Mouse (Mus musculus) MEL (cell line): Measurements from ENCODE around the gene Fgfr2. TPM values are rescaled to one million over a fixed set of nuclear protein-coding genes. Genes with fewer than 3 reads are reported as not detected.

Source experiments
- DNase-seq: peaks from one replicate; pipeline ENCODE4 v3.0.0; 2011; ENCODE audit warnings: low read depth, low spot score
- H3K27ac ChIP-seq: 2 replicates; pipeline ENCODE4 v1.5.1; 2012; ENCODE audit warnings: low read depth, mild to moderate bottlenecking, control low read depth, low read length, moderate library complexity; ENCODE audit not compliant: control insufficient read depth
- H3K27me3 ChIP-seq, 2 experiments: fragments of 150-350 bp in 1 of 2; sonication (generic) in 1 of 2; 2 replicates each; pipeline ENCODE4 v1.6.1; 2012; ENCODE audit warnings: low read length in 2 of 2, mild to moderate bottlenecking in 2 of 2, improper control_type of control experiment in 1 of 2, moderate library complexity in 1 of 2; ENCODE audit not compliant: insufficient read depth in 2 of 2, control insufficient read depth in 1 of 2
- H3K36me3 ChIP-seq, 2 experiments: 2 replicates each; pipeline ENCODE4 v1.6.1; 2012 to 2014; ENCODE audit warnings: low read length in 2 of 2, improper control_type of control experiment in 1 of 2, inconsistent platforms in 1 of 2, mild to moderate bottlenecking in 1 of 2; ENCODE audit not compliant: insufficient read depth in 2 of 2, control insufficient read depth in 1 of 2
- H3K4me1 ChIP-seq, 2 experiments: fragments of 150-350 bp in 1 of 2; sonication (generic) in 1 of 2; 2 replicates each; pipeline ENCODE4 v1.6.1; 2012; ENCODE audit warnings: low read length in 2 of 2, improper control_type of control experiment in 1 of 2, mild to moderate bottlenecking in 1 of 2; ENCODE audit not compliant: insufficient read depth in 2 of 2, control insufficient read depth in 1 of 2
- H3K4me3 ChIP-seq, 2 experiments: fragments of 150-350 bp in 1 of 2; sonication (generic) in 1 of 2; 2 replicates each; pipeline ENCODE4 v1.5.1; 2012; ENCODE audit warnings: low read depth in 2 of 2, low read length in 2 of 2, mild to moderate bottlenecking in 2 of 2, moderate library complexity in 2 of 2, control low read depth in 1 of 2, improper control_type of control experiment in 1 of 2; ENCODE audit not compliant: control insufficient read depth in 1 of 2, insufficient read depth in 1 of 2
- H3K79me2 ChIP-seq: 2 replicates; pipeline ENCODE4 v1.6.1; 2012; ENCODE audit warnings: mild to moderate bottlenecking, low read length, moderate library complexity; ENCODE audit not compliant: control insufficient read depth, poor library complexity, insufficient read depth
- H3K9ac ChIP-seq: 2 replicates; pipeline ENCODE4 v1.6.1; 2012; ENCODE audit warnings: low read depth, mild to moderate bottlenecking, control low read depth, low read length, moderate library complexity; ENCODE audit not compliant: control insufficient read depth, poor library complexity, severe bottlenecking
- H3K9me3 ChIP-seq: fragments of 150-350 bp; sonication (generic); replicated peaks from 2 replicates; pipeline ENCODE4 v1.6.1; 2012; ENCODE audit warnings: mild to moderate bottlenecking, low read length, improper control_type of control experiment, moderate library complexity; ENCODE audit not compliant: insufficient read depth
- BHLHE40 ChIP-seq: IDR thresholded peaks from 2 replicates; pipeline ENCODE4 v1.6.1; 2012; ENCODE audit warnings: low read depth, mild to moderate bottlenecking, inconsistent platforms, low read length, improper control_type of control experiment, borderline replicate concordance
- CHD1 ChIP-seq: IDR thresholded peaks from 2 replicates; pipeline ENCODE4 v1.6.1; 2012; ENCODE audit warnings: low read depth, mild to moderate bottlenecking, inconsistent platforms, low read length, improper control_type of control experiment
- CHD2 ChIP-seq: IDR thresholded peaks from 2 replicates; pipeline ENCODE4 v1.6.1; 2011; ENCODE audit warnings: low read length, improper control_type of control experiment
- CTCF ChIP-seq, 3 experiments: IDR thresholded peaks in 2 of 3; conservative IDR thresholded peaks in 1 of 3; 2 replicates each; pipeline ENCODE4 v1.5.1; 2011 to 2012; ENCODE audit warnings: low read length in 3 of 3, low read depth in 2 of 3, mild to moderate bottlenecking in 2 of 3, improper control_type of control experiment in 1 of 3, inconsistent platforms in 1 of 3, mixed read lengths in 1 of 3, moderate library complexity in 1 of 3; ENCODE audit not compliant: control insufficient read depth in 1 of 3, insufficient read depth in 1 of 3, poor library complexity in 1 of 3, severe bottlenecking in 1 of 3
- E2F4 ChIP-seq: IDR thresholded peaks from 2 replicates; pipeline ENCODE4 v1.6.1; 2011; ENCODE audit warnings: low read depth, low read length, improper control_type of control experiment, borderline replicate concordance
- ELF1 ChIP-seq: IDR thresholded peaks from 2 replicates; pipeline ENCODE4 v1.6.1; 2014; ENCODE audit warnings: low read depth, mild to moderate bottlenecking, inconsistent platforms, low read length, improper control_type of control experiment, moderate library complexity
- EP300 ChIP-seq, 2 experiments: IDR thresholded peaks; 2 replicates each; pipeline ENCODE4 v1.6.1; 2011; ENCODE audit warnings: improper control_type of control experiment in 2 of 2, low read length in 2 of 2, low read depth in 1 of 2, mild to moderate bottlenecking in 1 of 2
- ETS1 ChIP-seq: IDR thresholded peaks from 2 replicates; pipeline ENCODE4 v1.6.1; 2012; ENCODE audit warnings: low read depth, mild to moderate bottlenecking, inconsistent platforms, low read length, improper control_type of control experiment, moderate library complexity
- GABPA ChIP-seq: IDR thresholded peaks from 2 replicates; pipeline ENCODE4 v1.6.1; 2012; ENCODE audit warnings: low read depth, mild to moderate bottlenecking, inconsistent platforms, low read length, improper control_type of control experiment, moderate library complexity
- GATA1 ChIP-seq: IDR thresholded peaks from 2 replicates; pipeline ENCODE4 v1.6.1; 2011; ENCODE audit warnings: low read depth, low read length, improper control_type of control experiment
- HCFC1 ChIP-seq: IDR thresholded peaks from 2 replicates; pipeline ENCODE4 v1.6.1; 2012; ENCODE audit warnings: low read depth, mild to moderate bottlenecking, inconsistent platforms, low read length, improper control_type of control experiment, moderate library complexity
- JUND ChIP-seq: IDR thresholded peaks from 2 replicates; pipeline ENCODE4 v1.6.1; 2011; ENCODE audit warnings: low read depth, mild to moderate bottlenecking, improper control_type of control experiment, low read length
- KAT2A ChIP-seq: conservative IDR thresholded peaks from 2 replicates; pipeline ENCODE4 v1.6.1; 2012; ENCODE audit warnings: low read depth, low read length, improper control_type of control experiment, inconsistent platforms
- MAFK ChIP-seq: IDR thresholded peaks from 2 replicates; pipeline ENCODE4 v1.6.1; 2011; ENCODE audit warnings: low read depth, mild to moderate bottlenecking, low read length, improper control_type of control experiment, borderline replicate concordance
- MAX ChIP-seq: IDR thresholded peaks from 2 replicates; pipeline ENCODE4 v1.6.1; 2011; ENCODE audit warnings: low read length, improper control_type of control experiment
- MEF2A ChIP-seq: IDR thresholded peaks from 2 replicates; pipeline ENCODE4 v1.6.1; 2014; ENCODE audit warnings: low read depth, mild to moderate bottlenecking, inconsistent platforms, low read length, improper control_type of control experiment; ENCODE audit not compliant: poor library complexity, insufficient replicate concordance, severe bottlenecking; ENCODE audit errors: extremely low read depth
- MXI1 ChIP-seq: IDR thresholded peaks from 2 replicates; pipeline ENCODE4 v1.6.1; 2011; ENCODE audit warnings: mild to moderate bottlenecking, low read depth, low read length, improper control_type of control experiment
- MYB ChIP-seq: IDR thresholded peaks from 2 replicates; pipeline ENCODE4 v1.6.1; 2011; ENCODE audit warnings: mild to moderate bottlenecking, low read depth, low read length, improper control_type of control experiment
- MYC ChIP-seq: IDR thresholded peaks from 2 replicates; pipeline ENCODE4 v1.6.1; 2011; ENCODE audit warnings: low read depth, mild to moderate bottlenecking, low read length, improper control_type of control experiment, moderate library complexity
- NELFE ChIP-seq: IDR thresholded peaks from 2 replicates; pipeline ENCODE4 v1.6.1; 2011; ENCODE audit warnings: low read depth, low read length, improper control_type of control experiment
- POLR2A ChIP-seq, 2 experiments: IDR thresholded peaks; 2 replicates each; pipeline ENCODE4 v1.6.1; 2011 to 2012; ENCODE audit warnings: low read length in 2 of 2, mild to moderate bottlenecking in 2 of 2, control low read depth in 1 of 2, improper control_type of control experiment in 1 of 2, low read depth in 1 of 2, moderate library complexity in 1 of 2; ENCODE audit not compliant: control insufficient read depth in 1 of 2, insufficient read depth in 1 of 2, poor library complexity in 1 of 2
- POLR2AphosphoS2 ChIP-seq: IDR thresholded peaks from 2 replicates; pipeline ENCODE4 v1.6.1; 2011; ENCODE audit warnings: low read length, improper control_type of control experiment
- POLR2AphosphoS5 ChIP-seq: IDR thresholded peaks from 2 replicates; pipeline ENCODE4 v1.6.1; 2012; ENCODE audit warnings: low read depth, borderline replicate concordance, mild to moderate bottlenecking, inconsistent platforms, low read length, moderate library complexity, mixed read lengths
- RAD21 ChIP-seq: IDR thresholded peaks from 2 replicates; pipeline ENCODE4 v1.6.1; 2011; ENCODE audit warnings: mild to moderate bottlenecking, low read depth, low read length, improper control_type of control experiment
- SIN3A ChIP-seq: IDR thresholded peaks from 2 replicates; pipeline ENCODE4 v1.6.1; 2012; ENCODE audit warnings: low read length, improper control_type of control experiment, inconsistent platforms
- TAL1 ChIP-seq: IDR thresholded peaks from 2 replicates; pipeline ENCODE4 v1.6.1; 2012; ENCODE audit warnings: mild to moderate bottlenecking, inconsistent platforms, low read length, moderate library complexity, mixed read lengths
- TBP ChIP-seq: IDR thresholded peaks from 2 replicates; pipeline ENCODE4 v1.8.0; 2011; ENCODE audit warnings: low read depth, low read length, improper control_type of control experiment
- TCF12 ChIP-seq: IDR thresholded peaks from 2 replicates; pipeline ENCODE4 v1.6.1; 2014; ENCODE audit warnings: low read depth, mild to moderate bottlenecking, inconsistent platforms, low read length, improper control_type of control experiment, moderate library complexity
- UBTF ChIP-seq: IDR thresholded peaks from 2 replicates; pipeline ENCODE4 v1.6.1; 2012; ENCODE audit warnings: low read depth, mild to moderate bottlenecking, inconsistent platforms, low read length, improper control_type of control experiment, moderate library complexity, borderline replicate concordance; ENCODE audit not compliant: insufficient read depth
- USF1 ChIP-seq: IDR thresholded peaks from 2 replicates; pipeline ENCODE4 v1.6.1; 2014; ENCODE audit warnings: low read depth, mild to moderate bottlenecking, inconsistent platforms, low read length, improper control_type of control experiment, moderate library complexity
- USF2 ChIP-seq, 2 experiments: IDR thresholded peaks; 2 replicates each; pipeline ENCODE4 v1.6.1; 2011 to 2012; ENCODE audit warnings: improper control_type of control experiment in 2 of 2, low read length in 2 of 2, borderline replicate concordance in 1 of 2, inconsistent platforms in 1 of 2, low read depth in 1 of 2, mild to moderate bottlenecking in 1 of 2; ENCODE audit not compliant: insufficient read depth in 1 of 2
- ZC3H11A ChIP-seq: IDR thresholded peaks from 2 replicates; pipeline ENCODE4 v1.6.1; 2012; ENCODE audit warnings: low read depth, mild to moderate bottlenecking, inconsistent platforms, low read length, improper control_type of control experiment
- ZKSCAN1 ChIP-seq: IDR thresholded peaks from 2 replicates; pipeline ENCODE4 v1.6.1; 2012; ENCODE audit warnings: low read depth, mild to moderate bottlenecking, inconsistent platforms, low read length, improper control_type of control experiment, moderate library complexity
- ZMIZ1 ChIP-seq: IDR thresholded peaks from 2 replicates; pipeline ENCODE4 v1.6.1; 2012; ENCODE audit warnings: low read depth, mild to moderate bottlenecking, inconsistent platforms, low read length, improper control_type of control experiment, moderate library complexity
- ZNF384 ChIP-seq: IDR thresholded peaks from 2 replicates; pipeline ENCODE4 v1.6.1; 2012; ENCODE audit warnings: low read depth, mild to moderate bottlenecking, inconsistent platforms, low read length, improper control_type of control experiment
- polyA plus RNA-seq, 2 experiments: library from polyadenylated mRNA; stranded (reverse) in 1 of 2; unstranded in 1 of 2; fragments of >175 nt in 1 of 2; fragments of >200 nt in 1 of 2; gene quantifications; 2 replicates each; pipeline versions ENCODE4 v1.2.1 to v1.2.4; 2012; ENCODE audit warnings: low replicate concordance in 2 of 2, low read depth in 1 of 2; ENCODE audit not compliant: insufficient read length in 2 of 2, insufficient read depth in 1 of 2, missing spikeins in 1 of 2
- total RNA-seq: library from RNA; depleted of rRNA; stranded (reverse); fragments of 300-350 nt; gene quantifications from 2 replicates; pipeline ENCODE4 v1.2.3, GENCODE M21; 2012

Fgfr2 gene
- total and polyA plus RNA-seq, 3 experiments = not detected

DNA sequence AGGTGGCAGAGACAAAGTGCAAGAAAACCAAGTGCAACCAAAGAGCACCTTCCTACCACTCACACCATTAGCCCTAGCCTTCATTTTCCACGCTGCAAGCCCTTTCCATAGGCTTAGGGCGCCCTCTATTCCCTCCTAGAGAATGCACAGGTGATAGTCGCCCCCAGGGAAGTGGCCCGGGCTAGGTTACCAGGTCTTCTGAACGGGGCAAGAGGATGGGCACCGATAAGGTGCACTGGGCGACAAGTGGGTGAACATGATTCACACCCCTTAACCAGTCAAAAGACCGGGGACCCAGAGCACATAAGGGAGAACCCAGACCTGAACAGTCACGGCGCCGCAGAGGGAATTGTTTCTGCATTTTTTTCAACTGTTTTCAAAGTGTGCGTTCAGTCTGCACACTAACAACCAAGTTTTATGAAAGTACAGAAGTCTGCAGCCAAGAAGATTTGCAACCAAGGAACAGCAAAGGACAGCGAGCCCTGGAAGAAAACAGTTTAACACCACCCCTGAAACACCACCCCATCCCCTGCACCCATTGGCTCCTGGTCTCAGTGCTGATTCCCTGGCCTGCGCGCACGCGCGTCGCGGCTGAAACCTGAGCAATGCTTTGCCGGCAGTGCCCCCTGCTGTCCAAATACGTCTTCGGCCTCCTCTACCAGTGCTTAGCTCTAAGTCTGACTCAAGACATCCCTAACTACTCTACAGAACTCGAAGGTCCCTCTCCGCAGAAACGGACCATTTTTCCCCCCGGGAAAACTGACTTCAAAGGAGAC lies 571.6 kb downstream of the Fgfr2 start:
- Histone ChIP-seq H3K27me3 (0 out of 4 replicates have a peak, but pooled peaks cover 0 to 1% of the 10 kb centered on the region in 2 experiments), H3K4me3 (peak overlapping the region; percentile 62 to 68), H3K27ac (peak overlapping the region; percentile 66), H3K36me3 (peaks cover 0 to 4% of the 10 kb centered on the region in 2 experiments; a peak in 2 of 4 replicates), H3K79me2 (no peaks in the 10 kb centered on the region), H3K9me3 (no peaks in the 10 kb centered on the region), H3K4me1 (peaks cover 0 to 13% of the 10 kb centered on the region in 2 experiments; a peak in 2 of 4 replicates), H3K9ac (peak overlapping the region; percentile 62)
- DNase-seq = peak; percentile 97
- TF ChIP-seq GATA1 = no peak
- peak; percentile 65 for TF ChIP-seq HCFC1
- no peak for TF ChIP-seq CHD2
- TF ChIP-seq POLR2A (IDR thresholded peaks at IDR 0.05; ENCODE audit: control insufficient read depth in 1 of 2, insufficient read depth in 1 of 2, low read depth in 1 of 2, low read length in 2 of 2, poor library complexity in 1 of 2) = peak in 1 of 2 experiments; percentile 52; a peak in 2 of 4 replicates
- TF ChIP-seq ETS1 = no peak
- no peak for TF ChIP-seq MYB
- TF ChIP-seq ZKSCAN1 = no peak
- TF ChIP-seq USF2 (IDR thresholded peaks at IDR 0.05; ENCODE audit: borderline replicate concordance in 1 of 2, insufficient read depth in 1 of 2, low read depth in 1 of 2, low read length in 2 of 2) = no peak
- peak; percentile 28; the same call in 1 of the 2 replicates for TF ChIP-seq TCF12
- no peak; the same call in 1 of the 2 replicates for TF ChIP-seq MAX
- TF ChIP-seq POLR2AphosphoS5 = no peak
- peak; percentile 63 for TF ChIP-seq SIN3A
- peak; percentile 41; the same call in 1 of the 2 replicates for TF ChIP-seq TBP
- TF ChIP-seq RAD21 = peak; percentile 100
- TF ChIP-seq MAFK = no peak
- TF ChIP-seq ZMIZ1 = no peak
- 0 out of 2 replicates have a peak, but pooled peaks have one; percentile 53 for TF ChIP-seq JUND
- TF ChIP-seq MEF2A = no peak
- 0 out of 2 replicates have a peak, but pooled peaks have one; percentile 43 for TF ChIP-seq MYC
- no peak for TF ChIP-seq POLR2AphosphoS2
- peak; percentile 77 to 98 (median 94) for TF ChIP-seq CTCF (IDR thresholded peaks at IDR 0.05 in 2 of 3, conservative IDR thresholded peaks at IDR 0.05 in 1 of 3; ENCODE audit: control insufficient read depth in 1 of 3, insufficient read depth in 1 of 3, low read depth in 2 of 3, low read length in 3 of 3, poor library complexity in 1 of 3, severe bottlenecking in 1 of 3)
- TF ChIP-seq CHD1 = no peak
- TF ChIP-seq ZNF384 = peak; percentile 52; the same call in 1 of the 2 replicates
- no peak for TF ChIP-seq UBTF
- TF ChIP-seq TAL1 = no peak
- TF ChIP-seq NELFE = peak; percentile 32
- peak; percentile 44; the same call in 1 of the 2 replicates for TF ChIP-seq MXI1
- no peak; the same call in 1 of the 2 replicates for TF ChIP-seq USF1
- TF ChIP-seq BHLHE40 = peak; percentile 33; the same call in 1 of the 2 replicates
- peak; percentile 92 for TF ChIP-seq ZC3H11A
- no peak for TF ChIP-seq GABPA
- TF ChIP-seq KAT2A = no peak
- TF ChIP-seq E2F4 = no peak
- TF ChIP-seq ELF1 = no peak
- TF ChIP-seq EP300 (IDR thresholded peaks at IDR 0.05; ENCODE audit: low read depth in 1 of 2, low read length in 2 of 2) = no peak
